Mouse (Mus musculus): Measurements from ENCODE around the gene Rnf31. TPM values are rescaled to one million over a fixed set of nuclear protein-coding genes. Genes with fewer than 3 reads are reported as not detected.

The Rnf31 gene
- polyA plus RNA-seq, 1 experiment = 12.0 TPM

- Histone ChIP-seq H3K4me3 (ENCODE audit: insufficient read depth, low read depth, low read length) (no peak overlapping the region), H3K4me1 (ENCODE audit: control insufficient read depth, insufficient read depth, insufficient read length, low read length) (peaks cover 7% of the 10 kb centered on the region), H3K27ac (replicated peaks; ENCODE audit: low read depth, low read length) (no peak overlapping the region)
These were observed 25.8 kb upstream of the Rnf31 start for GRCm38 (mm10) chr14:55565748-55566147.

GRCm38 (mm10) chr14:55567496-55567895 is 24.0 kb upstream of the Rnf31 start:
- H3K27ac ChIP-seq (replicated peaks; ENCODE audit: low read depth, low read length) = no peak overlapping the region
- no peak overlapping the region for H3K4me3 ChIP-seq (ENCODE audit: insufficient read depth, low read depth, low read length)
- no peaks in the 10 kb centered on the region for H3K4me1 ChIP-seq (ENCODE audit: control insufficient read depth, insufficient read depth, insufficient read length, low read length)

- H3K4me3 ChIP-seq (ENCODE audit: insufficient read depth, low read depth, low read length) = no peak overlapping the region
- no peaks in the 10 kb centered on the region for H3K4me1 ChIP-seq (ENCODE audit: control insufficient read depth, insufficient read depth, insufficient read length, low read length)
- no peak overlapping the region for H3K27ac ChIP-seq (replicated peaks; ENCODE audit: low read depth, low read length)
These were observed 20.9 kb upstream of the Rnf31 start for GRCm38 (mm10) chr14:55570588-55570987.

GRCm38 (mm10) chr14:55571760-55572159 is 19.7 kb upstream of the Rnf31 start:
- Histone ChIP-seq H3K27ac (replicated peaks; ENCODE audit: low read depth, low read length) (no peak overlapping the region), H3K4me1 (ENCODE audit: control insufficient read depth, insufficient read depth, insufficient read length, low read length) (no peaks in the 10 kb centered on the region), H3K4me3 (ENCODE audit: insufficient read depth, low read depth, low read length) (no peak overlapping the region)

GRCm38 (mm10) chr14:55575302-55575701 is 16.2 kb upstream of the Rnf31 start, which contains the start of gene Fitm1:
Gene Fitm1, plus strand, starts transcription at chr14:55575617.
- no peaks in the 10 kb centered on the region for H3K4me1 ChIP-seq (ENCODE audit: control insufficient read depth, insufficient read depth, insufficient read length, low read length)
- H3K27ac ChIP-seq (replicated peaks; ENCODE audit: low read depth, low read length) = no peak within 1 kb of the TSS
- no peak within 1 kb of the TSS for H3K4me3 ChIP-seq (ENCODE audit: insufficient read depth, low read depth, low read length)

GRCm38 (mm10) chr14:55575711-55576110 is 15.8 kb upstream of the Rnf31 start:
- Histone ChIP-seq H3K27ac (replicated peaks; ENCODE audit: low read depth, low read length) (no peak overlapping the region), H3K4me1 (ENCODE audit: control insufficient read depth, insufficient read depth, insufficient read length, low read length) (no peaks in the 10 kb centered on the region), H3K4me3 (ENCODE audit: insufficient read depth, low read depth, low read length) (no peak overlapping the region)

- no peak overlapping the region for H3K4me3 ChIP-seq (ENCODE audit: insufficient read depth, low read depth, low read length)
- H3K4me1 ChIP-seq (ENCODE audit: control insufficient read depth, insufficient read depth, insufficient read length, low read length) = no peaks in the 10 kb centered on the region
- H3K27ac ChIP-seq (replicated peaks; ENCODE audit: low read depth, low read length) = no peak overlapping the region
These were observed 15.1 kb upstream of the Rnf31 start for GRCm38 (mm10) chr14:55576376-55576775.

GRCm38 (mm10) chr14:55577871-55578667 is 13.4 kb upstream of the Rnf31 start, which contains the start of gene Psme1:
Gene Psme1, plus strand, starts transcription at chr14:55578123.
- Histone ChIP-seq H3K4me1 (ENCODE audit: control insufficient read depth, insufficient read depth, insufficient read length, low read length) (no peaks in the 10 kb centered on the region), H3K4me3 (ENCODE audit: insufficient read depth, low read depth, low read length) (peak within 1 kb of the TSS; percentile 87), H3K27ac (replicated peaks; ENCODE audit: low read depth, low read length) (peak within 1 kb of the TSS; percentile 76)

GRCm38 (mm10) chr14:55578668-55579269 is 12.7 kb upstream of the Rnf31 start:
- peak overlapping the region; percentile 87 for H3K4me3 ChIP-seq (ENCODE audit: insufficient read depth, low read depth, low read length)
- H3K27ac ChIP-seq (replicated peaks; ENCODE audit: low read depth, low read length) = peak overlapping the region; percentile 76
- no peaks in the 10 kb centered on the region for H3K4me1 ChIP-seq (ENCODE audit: control insufficient read depth, insufficient read depth, insufficient read length, low read length)

GRCm38 (mm10) chr14:55579511-55580496 is 11.7 kb upstream of the Rnf31 start:
- no peaks in the 10 kb centered on the region for H3K4me1 ChIP-seq (ENCODE audit: control insufficient read depth, insufficient read depth, insufficient read length, low read length)
- no peak overlapping the region for H3K4me3 ChIP-seq (ENCODE audit: insufficient read depth, low read depth, low read length)
- H3K27ac ChIP-seq (replicated peaks; ENCODE audit: low read depth, low read length) = no peak overlapping the region

GRCm38 (mm10) chr14:55580731-55581130 is 10.8 kb upstream of the Rnf31 start:
- Histone ChIP-seq H3K27ac (replicated peaks; ENCODE audit: low read depth, low read length) (no peak overlapping the region), H3K4me3 (ENCODE audit: insufficient read depth, low read depth, low read length) (no peak overlapping the region), H3K4me1 (ENCODE audit: control insufficient read depth, insufficient read depth, insufficient read length, low read length) (no peaks in the 10 kb centered on the region)

GRCm38 (mm10) chr14:55581981-55582681 is 9.4 kb upstream of the Rnf31 start:
- no peaks in the 10 kb centered on the region for H3K4me1 ChIP-seq (ENCODE audit: control insufficient read depth, insufficient read depth, insufficient read length, low read length)
- H3K27ac ChIP-seq (replicated peaks; ENCODE audit: low read depth, low read length) = no peak overlapping the region
- no peak overlapping the region for H3K4me3 ChIP-seq (ENCODE audit: insufficient read depth, low read depth, low read length)

GRCm38 (mm10) chr14:55584303-55584701 is 7.2 kb upstream of the Rnf31 start:
- Histone ChIP-seq H3K4me1 (ENCODE audit: control insufficient read depth, insufficient read depth, insufficient read length, low read length) (no peaks in the 10 kb centered on the region), H3K27ac (replicated peaks; ENCODE audit: low read depth, low read length) (no peak overlapping the region), H3K4me3 (ENCODE audit: insufficient read depth, low read depth, low read length) (peak overlapping the region; percentile 81)

GRCm38 (mm10) chr14:55584702-55585565 is 6.6 kb upstream of the Rnf31 start, which contains the start of gene Emc9:
Gene Emc9, minus strand, starts transcription at chr14:55585302.
- Histone ChIP-seq H3K27ac (replicated peaks; ENCODE audit: low read depth, low read length) (peak within 1 kb of the TSS; percentile 55), H3K4me3 (ENCODE audit: insufficient read depth, low read depth, low read length) (peak within 1 kb of the TSS; percentile 81), H3K4me1 (ENCODE audit: control insufficient read depth, insufficient read depth, insufficient read length, low read length) (peaks cover 3% of the 10 kb centered on the region; the same call in 1 of the 2 replicates)

All from brown adipose tissue, adult 24 weeks (tissue).